Mouse (Mus musculus) intestine, postnatal 0 days (tissue): ENCODE measurements around the gene Olfr1061. TPM values are rescaled to one million over a fixed set of nuclear protein-coding genes. Genes with fewer than 3 reads are reported as not detected.
"Not testable (repeated sequence)": the region's sequence is repeated elsewhere in the genome, so short reads cannot be mapped to it uniquely, and the experiment has no call there.

Experiments used
- ATAC-seq: fragments of 200-750 bp; cut with Nextera tagmentation; 2 replicates; pipeline ENCODE4 v1.8.0; 2017; ENCODE audit warnings: mild to moderate bottlenecking, moderate TSS enrichment, moderate library complexity
- H3K27ac ChIP-seq: fragments of 300-500 bp; sonication (generic); 2 replicates; pipeline ENCODE4 v1.5.1; 2014; ENCODE audit warnings: mild to moderate bottlenecking, low read depth, low read length, moderate library complexity
- H3K27me3 ChIP-seq: fragments of 300-500 bp; sonication (generic); replicated peaks from 2 replicates; pipeline ENCODE4 v1.6.1; 2014; ENCODE audit warnings: low read length, mixed read lengths; ENCODE audit not compliant: control insufficient read depth, insufficient read depth
- H3K36me3 ChIP-seq: fragments of 300-500 bp; sonication (generic); 2 replicates; pipeline ENCODE4 v1.6.1; 2014; ENCODE audit warnings: mild to moderate bottlenecking, moderate library complexity; ENCODE audit not compliant: control insufficient read depth, insufficient read depth
- H3K4me1 ChIP-seq: fragments of 300-500 bp; sonication (generic); replicated peaks from 2 replicates; pipeline ENCODE4 v1.6.1; 2014; ENCODE audit warnings: antibody characterized with exemption, low read length, mixed read lengths; ENCODE audit not compliant: control insufficient read depth, insufficient read depth
- H3K4me2 ChIP-seq: fragments of 300-500 bp; sonication (generic); replicated peaks from 2 replicates; pipeline ENCODE4 v1.6.1; 2014; ENCODE audit warnings: low read depth, mild to moderate bottlenecking, moderate library complexity
- H3K4me3 ChIP-seq: fragments of 300-500 bp; sonication (generic); 2 replicates; pipeline ENCODE4 v1.5.1; 2014; ENCODE audit warnings: low read depth, low read length
- H3K9ac ChIP-seq: fragments of 300-500 bp; sonication (generic); 2 replicates; pipeline ENCODE4 v1.6.1; 2014; ENCODE audit warnings: mild to moderate bottlenecking, low read depth, low read length
- H3K9me3 ChIP-seq: fragments of 300-500 bp; sonication (generic); 2 replicates; pipeline ENCODE4 v1.6.1; 2016; ENCODE audit warnings: mixed run types; ENCODE audit not compliant: control insufficient read depth
- CTCF ChIP-seq: sonication (generic); IDR thresholded peaks from 2 replicates; pipeline ENCODE4 v1.5.1; 2016; ENCODE audit warnings: low read depth, mild to moderate bottlenecking, control low read depth, antibody characterized with exemption, moderate library complexity
- WGBS: fragments of 180-500 bp; shearing (Covaris S2); extraction: QIAGEN DNeasy Blood & Tissue Kit; methylation state at CpG from one replicate; pipeline ENCODE4 v1.1.7; 2014; 5-methylcytosine and 5-hydroxymethylcytosine counted together
- polyA plus RNA-seq: library from polyadenylated mRNA; unstranded; fragments of >200 nt; fragmentation: Nextera tagmentation; extraction: Ambion mirVana; gene quantifications from 2 replicates; pipeline ENCODE4 v1.2.1, GENCODE M21; 2015

Olfr1061 gene
- polyA plus RNA-seq, result not detected in 2 replicates

DNA sequence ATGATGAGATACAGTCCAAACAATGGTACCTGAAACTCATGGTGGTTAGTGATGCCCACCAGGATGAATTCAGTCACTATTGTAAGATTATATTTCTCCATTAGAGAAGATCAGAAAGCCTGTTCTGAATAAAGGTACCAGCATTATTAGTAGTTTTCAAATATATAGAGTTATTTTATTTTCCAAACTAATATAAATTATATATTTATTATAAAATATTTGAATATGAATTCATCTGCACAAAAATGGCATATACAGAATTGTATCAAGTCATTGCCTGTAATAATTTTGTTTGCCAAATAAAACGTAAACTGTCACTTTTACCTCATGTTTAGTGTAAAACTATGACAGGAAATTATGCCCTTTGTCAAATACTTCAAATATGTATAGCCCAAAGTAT, at the start of gene Olfr1061:
Olfr1061 (minus strand) TSS at position 101 of the 400 bp plus-strand sequence.
- ATAC-seq, result no peak
- no peaks in the 10 kb centered on the region for H3K36me3 ChIP-seq
- H3K4me3 ChIP-seq, result no peak within 1 kb of the TSS
- no peak within 1 kb of the TSS for H3K9ac ChIP-seq
- H3K27me3 ChIP-seq, result no peaks in the 10 kb centered on the region
- no peak within 1 kb of the TSS for H3K27ac ChIP-seq
- H3K4me1 ChIP-seq, result no peaks in the 10 kb centered on the region
- H3K4me2 ChIP-seq, result no peak within 1 kb of the TSS
- TF ChIP-seq CTCF, result no peak
- no peaks in the 10 kb centered on the region for H3K9me3 ChIP-seq
- 79% methylated on average over 1 of the region's 1 CpGs for WGBS

DNA sequence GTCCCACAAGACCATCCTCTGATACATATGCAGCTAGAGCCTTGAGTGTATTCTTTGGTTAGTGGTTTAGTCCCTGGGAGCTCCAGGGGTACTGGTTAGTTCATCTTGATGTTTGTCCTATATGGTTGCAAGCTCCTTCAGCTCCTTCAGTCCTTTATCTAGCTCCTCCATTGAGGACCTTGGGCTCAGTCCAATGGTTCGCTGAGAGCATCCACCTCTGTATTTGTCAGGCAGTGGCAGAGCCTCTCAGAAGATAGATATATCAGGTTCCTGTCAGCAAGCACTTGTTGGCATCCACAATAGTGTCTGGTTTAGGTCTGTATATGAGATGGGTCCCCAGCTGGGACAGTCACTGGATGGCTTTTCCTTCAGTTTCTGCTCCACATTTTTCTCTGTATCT, 46.6 kb upstream of the Olfr1061 start:
- 63% methylated on average over 1 of the region's 1 CpGs for WGBS

DNA sequence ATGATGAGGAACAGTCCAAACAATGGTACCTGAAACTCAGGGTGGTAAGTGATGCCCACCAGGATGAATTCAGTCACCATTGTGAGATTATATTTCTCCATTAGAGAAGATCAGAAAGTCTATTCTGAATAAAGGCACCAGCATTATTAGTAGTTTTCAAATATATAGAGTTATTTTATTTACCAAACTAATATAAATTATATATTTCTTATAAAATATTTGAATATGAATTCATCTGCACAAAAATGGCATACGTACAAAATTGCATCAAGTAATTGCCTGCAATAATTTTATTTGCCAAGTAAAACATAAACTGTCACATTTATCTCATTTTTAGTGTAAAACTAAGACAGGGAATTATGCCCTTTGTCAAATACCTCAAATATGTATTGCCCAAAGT, 42.3 kb upstream of the Olfr1061 start, which contains the start of gene Olfr1066:
Olfr1066 (minus strand) TSS at position 101 of the 400 bp plus-strand sequence.
- no peaks in the 10 kb centered on the region for H3K27me3 ChIP-seq
- no peaks in the 10 kb centered on the region for H3K4me1 ChIP-seq
- no peaks in the 10 kb centered on the region for H3K36me3 ChIP-seq
- H3K4me2 ChIP-seq, result no peak within 1 kb of the TSS
- no peaks in the 10 kb centered on the region for H3K9me3 ChIP-seq
- no peak for ATAC-seq
- WGBS, result 79% methylated on average over 1 of the region's 1 CpGs
- H3K9ac ChIP-seq, result no peak within 1 kb of the TSS
- no peak within 1 kb of the TSS for H3K4me3 ChIP-seq
- no peak within 1 kb of the TSS for H3K27ac ChIP-seq
- TF ChIP-seq CTCF, result no peak

More for the DNA sequence above, 46.6 kb upstream of the Olfr1061 start:
- Histone ChIP-seq H3K9me3 (no peaks in the 10 kb centered on the region), H3K27me3 (no peaks in the 10 kb centered on the region), H3K4me3 (no peak overlapping the region), H3K36me3 (no peaks in the 10 kb centered on the region), H3K4me2 (no peak overlapping the region), H3K27ac (no peak overlapping the region), H3K9ac (no peak overlapping the region), H3K4me1 (no peaks in the 10 kb centered on the region)
- ATAC-seq, result no peak
- TF ChIP-seq CTCF, result no peak

DNA sequence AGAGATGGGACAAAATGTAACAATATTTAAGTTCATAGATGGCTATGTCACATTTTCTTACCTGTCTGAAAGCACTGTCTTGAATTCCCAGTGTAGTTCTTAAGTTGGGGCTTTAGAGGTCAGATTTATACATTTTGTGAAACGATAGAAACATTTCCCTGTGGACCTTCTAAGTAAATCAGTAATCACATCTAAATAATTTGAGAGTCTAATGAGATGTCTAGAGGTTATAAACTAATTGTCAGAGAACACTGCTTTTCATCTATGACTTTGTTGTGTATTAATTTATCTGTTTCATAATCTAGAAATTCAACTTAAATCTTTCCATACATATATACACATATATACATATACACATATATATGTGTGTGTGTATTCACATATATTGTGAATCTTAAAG, 36.6 kb upstream of the Olfr1061 start, which contains the start of gene Olfr1065:
Olfr1065 (minus strand) TSS at position 101 of the 400 bp plus-strand sequence.
- H3K27ac ChIP-seq, H3K4me1 ChIP-seq, ATAC-seq, H3K9ac ChIP-seq, H3K4me3 ChIP-seq, H3K27me3 ChIP-seq, H3K4me2 ChIP-seq, H3K9me3 ChIP-seq, H3K36me3 ChIP-seq: not testable (repeated sequence)
- no CpG with 5 or more reads among the region's 1 CpGs for WGBS

DNA sequence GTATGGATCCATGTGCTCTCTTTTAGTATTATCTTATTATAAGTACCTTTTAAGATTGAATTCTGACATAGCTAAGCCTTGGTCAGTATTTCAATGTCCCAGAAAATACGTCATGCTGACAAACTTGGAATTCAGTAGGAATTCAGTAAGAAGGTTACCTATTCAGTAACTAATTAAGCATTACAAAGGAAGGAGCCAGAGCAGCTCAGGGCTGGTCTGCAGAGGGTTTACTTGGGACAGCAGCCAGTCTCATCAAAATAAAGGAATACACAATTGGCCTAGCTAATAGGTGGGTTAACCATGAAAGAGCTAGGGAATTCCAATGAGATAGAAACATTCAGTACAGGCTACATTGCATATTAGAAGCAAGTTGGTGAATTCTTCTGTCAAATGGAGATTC, 28.3 kb upstream of the Olfr1061 start:
- ATAC-seq, H3K36me3 ChIP-seq, H3K4me3 ChIP-seq, H3K9ac ChIP-seq, H3K27ac ChIP-seq, H3K4me2 ChIP-seq, H3K27me3 ChIP-seq, H3K9me3 ChIP-seq, H3K4me1 ChIP-seq: not testable (repeated sequence)
- 77% methylated on average over 1 of the region's 1 CpGs for WGBS

DNA sequence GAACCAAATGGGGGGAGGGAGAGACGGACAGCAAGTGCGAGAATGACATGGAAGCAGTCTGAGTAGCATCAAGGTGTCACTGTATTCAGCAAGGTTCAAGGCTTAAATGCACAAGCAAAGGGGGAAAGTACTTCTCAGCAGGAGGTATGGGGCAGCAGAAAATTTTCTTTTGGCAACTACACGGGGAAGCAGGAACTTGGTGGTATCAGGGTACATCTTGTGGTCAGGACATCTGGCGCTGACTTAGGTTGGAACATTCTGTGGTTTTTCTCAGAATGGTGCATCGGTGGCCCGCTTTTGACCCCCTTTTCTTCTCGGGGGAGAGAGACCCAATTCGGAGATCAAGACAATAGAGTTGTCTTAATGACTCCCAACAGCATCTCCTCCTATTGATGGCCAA, 14.7 kb upstream of the Olfr1061 start:
- not testable (repeated sequence) for H3K27ac ChIP-seq, H3K4me1 ChIP-seq, H3K27me3 ChIP-seq, H3K36me3 ChIP-seq, H3K9ac ChIP-seq, H3K4me3 ChIP-seq, ATAC-seq, H3K9me3 ChIP-seq, H3K4me2 ChIP-seq
- WGBS, result 94% methylated on average over 8 of the region's 8 CpGs

DNA sequence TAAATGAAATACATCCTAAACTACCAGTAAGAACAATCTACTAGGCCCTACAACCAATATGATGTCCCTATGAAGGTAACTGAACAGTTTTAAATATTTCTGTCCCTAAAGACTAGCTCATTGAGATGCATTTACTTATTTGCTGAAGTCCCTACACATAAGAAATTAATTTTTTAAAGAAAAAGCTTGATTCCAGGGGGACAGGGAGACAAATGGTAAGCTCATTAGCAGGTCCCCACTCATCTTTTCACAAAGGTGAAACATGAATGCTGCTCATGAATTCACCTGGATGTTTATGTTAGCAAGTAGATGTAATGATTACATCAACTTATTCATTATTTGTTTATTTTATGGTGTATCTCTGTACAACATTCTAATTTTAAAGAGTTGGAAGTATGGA, 12.8 kb upstream of the Olfr1061 start, which contains the start of gene Olfr1062:
Olfr1062 (minus strand) TSS at position 101 of the 400 bp plus-strand sequence.
- not testable (repeated sequence) for ATAC-seq, H3K4me3 ChIP-seq, H3K4me1 ChIP-seq, H3K9ac ChIP-seq, H3K27me3 ChIP-seq, H3K36me3 ChIP-seq, H3K27ac ChIP-seq, H3K4me2 ChIP-seq, H3K9me3 ChIP-seq
